Mouse (Mus musculus): ENCODE data around the gene Nop53. TPM values are rescaled to one million over a fixed set of nuclear protein-coding genes. Genes with fewer than 3 reads are reported as not detected.

The Nop53 gene
- polyA plus RNA-seq, 1 experiment from 2014 or later, result 99.9 TPM

GRCm38 (mm10) chr7:15952416-15952815 lies 6.5 kb upstream of the Nop53 start:
- H3K36me3 ChIP-seq (ENCODE audit: control insufficient read depth, insufficient read depth, low read length), result no peaks in the 10 kb centered on the region
- no peak overlapping the region for H3K27ac ChIP-seq (ENCODE audit: low read depth, low read length)
- 74% methylated on average over 3 of the region's 3 CpGs for WGBS
- no peaks in the 10 kb centered on the region for H3K27me3 ChIP-seq (ENCODE audit: control insufficient read depth, insufficient read depth, low read length)
- H3K4me3 ChIP-seq (ENCODE audit: low read depth, low read length), result no peak overlapping the region
- H3K4me2 ChIP-seq (ENCODE audit: low read depth, low read length), result no peak overlapping the region
- no peak overlapping the region for H3K9ac ChIP-seq (replicated peaks; ENCODE audit: low read depth, low read length)
- H3K9me3 ChIP-seq (ENCODE audit: control insufficient read depth, low read length), result no peaks in the 10 kb centered on the region
- no peak for ATAC-seq (ENCODE audit: low read depth)
- no peaks in the 10 kb centered on the region for H3K4me1 ChIP-seq (ENCODE audit: control insufficient read depth, insufficient read depth, low read length)

- Histone ChIP-seq H3K4me2 (ENCODE audit: low read depth, low read length) (no peak overlapping the region), H3K4me1 (ENCODE audit: control insufficient read depth, insufficient read depth, low read length) (peaks cover 3% of the 10 kb centered on the region; the same call in 1 of the 2 replicates), H3K27ac (ENCODE audit: low read depth, low read length) (no peak overlapping the region), H3K4me3 (ENCODE audit: low read depth, low read length) (no peak overlapping the region), H3K9me3 (ENCODE audit: control insufficient read depth, low read length) (no peaks in the 10 kb centered on the region), H3K36me3 (ENCODE audit: control insufficient read depth, insufficient read depth, low read length) (no peaks in the 10 kb centered on the region), H3K27me3 (ENCODE audit: control insufficient read depth, insufficient read depth, low read length) (no peaks in the 10 kb centered on the region), H3K9ac (replicated peaks; ENCODE audit: low read depth, low read length) (no peak overlapping the region)
- 90% methylated on average over 15 of the region's 15 CpGs for WGBS
- no peak for ATAC-seq (ENCODE audit: low read depth)
Measured at GRCm38 (mm10) chr7:15950008-15950407, 4.1 kb upstream of the Nop53 start.

- no peak overlapping the region for H3K27ac ChIP-seq (ENCODE audit: low read depth, low read length)
- WGBS, result 86% methylated on average over 7 of the region's 7 CpGs
- H3K36me3 ChIP-seq (ENCODE audit: control insufficient read depth, insufficient read depth, low read length), result no peaks in the 10 kb centered on the region
- no peaks in the 10 kb centered on the region for H3K27me3 ChIP-seq (ENCODE audit: control insufficient read depth, insufficient read depth, low read length)
- H3K4me1 ChIP-seq (ENCODE audit: control insufficient read depth, insufficient read depth, low read length), result peaks cover 10% of the 10 kb centered on the region
- no peaks in the 10 kb centered on the region for H3K9me3 ChIP-seq (ENCODE audit: control insufficient read depth, low read length)
- no peak for ATAC-seq (ENCODE audit: low read depth)
- no peak overlapping the region for H3K4me2 ChIP-seq (ENCODE audit: low read depth, low read length)
- H3K4me3 ChIP-seq (ENCODE audit: low read depth, low read length), result no peak overlapping the region
- H3K9ac ChIP-seq (replicated peaks; ENCODE audit: low read depth, low read length), result no peak overlapping the region
Measured at GRCm38 (mm10) chr7:15949216-15949790, 3.4 kb upstream of the Nop53 start.

- Histone ChIP-seq H3K27ac (ENCODE audit: low read depth, low read length) (no peak overlapping the region), H3K4me1 (ENCODE audit: control insufficient read depth, insufficient read depth, low read length) (peaks cover 13% of the 10 kb centered on the region), H3K9ac (replicated peaks; ENCODE audit: low read depth, low read length) (0 out of 2 replicates have a peak overlapping the region, but pooled peaks have one; percentile 16), H3K27me3 (ENCODE audit: control insufficient read depth, insufficient read depth, low read length) (no peaks in the 10 kb centered on the region), H3K4me2 (ENCODE audit: low read depth, low read length) (peak overlapping the region; percentile 34), H3K4me3 (ENCODE audit: low read depth, low read length) (no peak overlapping the region; the same call in 1 of the 2 replicates), H3K9me3 (ENCODE audit: control insufficient read depth, low read length) (no peaks in the 10 kb centered on the region), H3K36me3 (ENCODE audit: control insufficient read depth, insufficient read depth, low read length) (peaks cover 4% of the 10 kb centered on the region)
- peak; percentile 16; the same call in 1 of the 2 replicates for ATAC-seq (ENCODE audit: low read depth)
- WGBS, result 7% methylated on average over 23 of the region's 23 CpGs
Measured at GRCm38 (mm10) chr7:15948381-15948941, 2.6 kb upstream of the Nop53 start.

- Histone ChIP-seq H3K36me3 (ENCODE audit: control insufficient read depth, insufficient read depth, low read length) (peaks cover 8% of the 10 kb centered on the region), H3K4me3 (ENCODE audit: low read depth, low read length) (no peak overlapping the region), H3K4me1 (ENCODE audit: control insufficient read depth, insufficient read depth, low read length) (peaks cover 13% of the 10 kb centered on the region), H3K4me2 (ENCODE audit: low read depth, low read length) (no peak overlapping the region), H3K27me3 (ENCODE audit: control insufficient read depth, insufficient read depth, low read length) (no peaks in the 10 kb centered on the region), H3K9me3 (ENCODE audit: control insufficient read depth, low read length) (no peaks in the 10 kb centered on the region), H3K9ac (replicated peaks; ENCODE audit: low read depth, low read length) (no peak overlapping the region), H3K27ac (ENCODE audit: low read depth, low read length) (no peak overlapping the region)
- ATAC-seq (ENCODE audit: low read depth), result no peak
- WGBS, result 51% methylated on average over 4 of the region's 4 CpGs
Measured at GRCm38 (mm10) chr7:15947653-15948260, 1.9 kb upstream of the Nop53 start.

- H3K4me3 ChIP-seq (ENCODE audit: low read depth, low read length), result peak overlapping the region; percentile 66
- H3K9me3 ChIP-seq (ENCODE audit: control insufficient read depth, low read length), result no peaks in the 10 kb centered on the region
- ATAC-seq (ENCODE audit: low read depth), result no peak
- no peaks in the 10 kb centered on the region for H3K27me3 ChIP-seq (ENCODE audit: control insufficient read depth, insufficient read depth, low read length)
- H3K4me1 ChIP-seq (ENCODE audit: control insufficient read depth, insufficient read depth, low read length), result peaks cover 13% of the 10 kb centered on the region
- 9% methylated on average over 8 of the region's 8 CpGs for WGBS
- H3K4me2 ChIP-seq (ENCODE audit: low read depth, low read length), result peak overlapping the region; percentile 95
- H3K36me3 ChIP-seq (ENCODE audit: control insufficient read depth, insufficient read depth, low read length), result peaks cover 32% of the 10 kb centered on the region
- no peak overlapping the region; the same call in 1 of the 2 replicates for H3K27ac ChIP-seq (ENCODE audit: low read depth, low read length)
- peak overlapping the region; percentile 78 for H3K9ac ChIP-seq (replicated peaks; ENCODE audit: low read depth, low read length)
Measured at GRCm38 (mm10) chr7:15945211-15945610, 663 bp downstream of the Nop53 start.

- H3K4me3 ChIP-seq (ENCODE audit: low read depth, low read length), result no peak overlapping the region
- H3K9me3 ChIP-seq (ENCODE audit: control insufficient read depth, low read length), result no peaks in the 10 kb centered on the region
Measured at GRCm38 (mm10) chr7:15944311-15944710, 1.6 kb downstream of the Nop53 start.

GRCm38 (mm10) chr7:15938621-15939020 lies 7.3 kb downstream of the Nop53 start:
- no peaks in the 10 kb centered on the region for H3K4me1 ChIP-seq (ENCODE audit: control insufficient read depth, insufficient read depth, low read length)
- 98% methylated on average over 3 of the region's 3 CpGs for WGBS
- no peak overlapping the region for H3K4me2 ChIP-seq (ENCODE audit: low read depth, low read length)
- H3K4me3 ChIP-seq (ENCODE audit: low read depth, low read length), result no peak overlapping the region
- peaks cover 63% of the 10 kb centered on the region for H3K36me3 ChIP-seq (ENCODE audit: control insufficient read depth, insufficient read depth, low read length)
- ATAC-seq (ENCODE audit: low read depth), result no peak
- no peaks in the 10 kb centered on the region for H3K27me3 ChIP-seq (ENCODE audit: control insufficient read depth, insufficient read depth, low read length)
- no peaks in the 10 kb centered on the region for H3K9me3 ChIP-seq (ENCODE audit: control insufficient read depth, low read length)
- no peak overlapping the region for H3K27ac ChIP-seq (ENCODE audit: low read depth, low read length)
- no peak overlapping the region for H3K9ac ChIP-seq (replicated peaks; ENCODE audit: low read depth, low read length)

More at GRCm38 (mm10) chr7:15944311-15944710, 1.6 kb downstream of the Nop53 start:
- Histone ChIP-seq H3K9ac (replicated peaks; ENCODE audit: low read depth, low read length) (no peak overlapping the region), H3K36me3 (ENCODE audit: control insufficient read depth, insufficient read depth, low read length) (peaks cover 41% of the 10 kb centered on the region), H3K4me1 (ENCODE audit: control insufficient read depth, insufficient read depth, low read length) (peaks cover 13% of the 10 kb centered on the region), H3K27me3 (ENCODE audit: control insufficient read depth, insufficient read depth, low read length) (no peaks in the 10 kb centered on the region), H3K27ac (ENCODE audit: low read depth, low read length) (no peak overlapping the region), H3K4me2 (ENCODE audit: low read depth, low read length) (peak overlapping the region; percentile 95; the same call in 1 of the 2 replicates)
- WGBS, result 90% methylated on average over 1 of the region's 1 CpGs
- no peak for ATAC-seq (ENCODE audit: low read depth)

- no peaks in the 10 kb centered on the region for H3K4me1 ChIP-seq (ENCODE audit: control insufficient read depth, insufficient read depth, low read length)
- WGBS, result 88% methylated on average over 5 of the region's 5 CpGs
- no peak overlapping the region for H3K4me3 ChIP-seq (ENCODE audit: low read depth, low read length)
- no peak overlapping the region for H3K27ac ChIP-seq (ENCODE audit: low read depth, low read length)
- no peak overlapping the region for H3K9ac ChIP-seq (replicated peaks; ENCODE audit: low read depth, low read length)
- ATAC-seq (ENCODE audit: low read depth), result no peak
- no peaks in the 10 kb centered on the region for H3K9me3 ChIP-seq (ENCODE audit: control insufficient read depth, low read length)
- H3K36me3 ChIP-seq (ENCODE audit: control insufficient read depth, insufficient read depth, low read length), result peaks cover 55% of the 10 kb centered on the region
- no peaks in the 10 kb centered on the region for H3K27me3 ChIP-seq (ENCODE audit: control insufficient read depth, insufficient read depth, low read length)
- no peak overlapping the region for H3K4me2 ChIP-seq (ENCODE audit: low read depth, low read length)
Measured at GRCm38 (mm10) chr7:15937491-15937890, 8.4 kb downstream of the Nop53 start.
